Mouse (Mus musculus) adrenal gland, postnatal 4 days (tissue): ENCODE measurements around the gene Heatr1. TPM values are rescaled to one million over a fixed set of nuclear protein-coding genes. Genes with fewer than 3 reads are reported as not detected.

ENCODE experiments used
- DNase-seq, 2 experiments: peaks; one replicate each; pipeline ENCODE4 v3.0.0; 2021 to 2022; ENCODE audit warnings: low spot score in 2 of 2, mixed read lengths in 2 of 2
- long read RNA-seq, 2 experiments: library from polyadenylated mRNA; stranded (forward); transcript quantifications; one replicate each; pipeline ENCODE4 v2.0.0; 2021
- total RNA-seq, 2 experiments: library from RNA; stranded (reverse); gene quantifications; 2 replicates each; pipeline ENCODE4 v1.2.3; 2021

The Heatr1 gene
- total RNA-seq: 10 to 100 TPM; 37.7 to 40.1 TPM
- long read RNA-seq, experiment 1, full-length matches to known transcripts: 2 of 4 reads
- long read RNA-seq, experiment 1, partial matches to known transcripts: 1 of 4 reads
- long read RNA-seq, experiment 1, other reads (novel, unspliced or antisense): 1 of 4 reads
- long read RNA-seq, experiment 2, full-length matches to known transcripts: 2 of 6 reads
- long read RNA-seq, experiment 2, partial matches to known transcripts: 4 of 6 reads
- long read RNA-seq, experiment 2, other reads (novel, unspliced or antisense): 0 of 6 reads

- peak; percentile 70 to 86 for DNase-seq
Observed at GRCm38 (mm10) chr13:12394609-12395505, at the start of gene Heatr1. Gene Heatr1, plus strand, starts transcription at chr13:12395027.

DNA sequence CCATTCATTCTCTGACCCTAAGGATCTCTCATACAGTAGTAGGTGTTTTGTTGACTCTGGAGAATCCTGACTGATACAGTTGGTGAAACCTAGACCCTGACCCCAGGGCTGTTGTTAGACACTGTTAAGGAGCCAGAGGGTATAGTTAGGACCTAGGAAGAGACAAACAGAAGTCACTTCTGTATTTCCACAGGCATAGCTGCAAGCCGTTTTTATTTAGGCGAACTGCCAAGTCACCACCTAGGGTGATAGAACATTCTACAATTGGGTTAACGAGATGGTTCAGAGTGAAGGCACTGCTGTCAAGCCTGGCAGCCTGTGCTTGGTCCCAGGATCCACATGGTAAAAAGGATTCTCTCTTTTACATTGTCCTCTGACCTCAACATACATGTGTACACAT lies 48.0 kb upstream of the Heatr1 start:
- DNase-seq: no peak

DNA sequence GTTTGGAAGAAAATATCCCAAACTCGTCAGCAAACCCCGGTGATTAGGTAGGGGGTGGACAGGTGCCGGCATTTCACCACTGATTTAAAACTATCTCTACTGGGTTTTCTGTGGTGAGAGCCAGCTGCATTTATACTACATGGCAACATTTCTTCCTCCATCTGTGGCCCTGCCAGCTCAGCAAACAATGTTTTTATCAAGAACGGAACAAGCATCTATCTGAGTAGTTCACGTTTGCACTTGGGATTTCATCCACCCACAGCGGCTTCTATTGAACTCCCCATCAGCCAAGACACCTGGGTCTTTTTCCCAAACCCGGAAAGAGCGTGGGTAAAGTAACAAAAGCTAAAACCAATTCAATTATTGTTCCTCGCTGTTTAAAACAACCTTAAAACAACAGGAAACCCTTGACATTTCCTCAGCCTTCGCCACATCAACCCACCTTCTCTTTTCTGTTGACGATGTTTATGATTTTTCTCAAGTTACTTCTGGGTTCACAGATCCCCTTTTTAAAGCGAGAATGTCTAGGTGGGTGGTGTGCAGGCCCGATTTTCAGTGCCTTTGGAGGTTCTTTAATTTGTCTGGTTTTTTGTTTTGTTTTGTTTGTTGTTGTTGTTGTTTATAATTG lies 45.5 kb upstream of the Heatr1 start:
- no peak for DNase-seq

- DNase-seq: no peak
Observed at GRCm38 (mm10) chr13:12356184-12356583, 38.6 kb upstream of the Heatr1 start.

- no peak for DNase-seq
Observed at GRCm38 (mm10) chr13:12357554-12357953, 37.3 kb upstream of the Heatr1 start.

DNA sequence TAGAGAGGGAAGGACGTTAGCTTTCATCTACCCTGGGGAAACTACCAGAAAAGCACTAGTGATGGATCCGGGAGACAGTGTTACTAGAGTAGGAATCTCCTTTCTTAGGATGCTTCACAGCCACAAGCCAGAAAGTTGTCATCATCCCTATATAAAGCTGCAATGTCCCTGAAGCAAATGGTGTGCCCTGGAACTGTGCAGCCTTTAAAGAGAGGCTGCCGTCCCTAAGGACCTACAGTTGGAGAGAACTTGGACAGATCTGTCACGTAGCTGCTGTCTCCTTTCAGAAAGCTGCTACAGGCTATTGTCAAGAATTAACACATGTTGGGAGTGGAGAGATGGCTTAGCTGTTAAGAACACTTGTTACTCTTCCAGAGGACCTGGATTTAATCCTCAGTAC lies 33.3 kb upstream of the Heatr1 start:
- no peak for DNase-seq

GRCm38 (mm10) chr13:12369041-12369621 lies 25.7 kb upstream of the Heatr1 start:
- DNase-seq: no peak

DNA sequence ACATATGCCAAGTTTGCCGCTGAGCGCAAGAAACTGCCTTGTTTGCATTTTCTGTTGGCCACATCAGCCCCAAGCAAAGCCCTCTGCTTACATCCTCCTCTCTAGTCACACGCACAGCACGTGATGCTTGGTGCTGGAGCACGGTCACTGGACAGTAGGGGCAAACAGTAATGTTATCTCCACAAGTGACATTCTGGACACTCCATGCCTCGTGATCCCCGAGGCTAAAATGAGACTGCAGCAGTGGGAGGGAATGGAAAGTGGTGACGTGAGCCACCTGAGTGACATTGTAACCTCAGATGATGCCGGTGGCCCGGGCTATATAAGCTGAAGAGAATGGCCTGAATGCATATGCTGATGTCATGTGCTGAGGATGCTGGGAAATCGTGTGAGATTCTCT lies 24.9 kb upstream of the Heatr1 start:
- no peak for DNase-seq

DNA sequence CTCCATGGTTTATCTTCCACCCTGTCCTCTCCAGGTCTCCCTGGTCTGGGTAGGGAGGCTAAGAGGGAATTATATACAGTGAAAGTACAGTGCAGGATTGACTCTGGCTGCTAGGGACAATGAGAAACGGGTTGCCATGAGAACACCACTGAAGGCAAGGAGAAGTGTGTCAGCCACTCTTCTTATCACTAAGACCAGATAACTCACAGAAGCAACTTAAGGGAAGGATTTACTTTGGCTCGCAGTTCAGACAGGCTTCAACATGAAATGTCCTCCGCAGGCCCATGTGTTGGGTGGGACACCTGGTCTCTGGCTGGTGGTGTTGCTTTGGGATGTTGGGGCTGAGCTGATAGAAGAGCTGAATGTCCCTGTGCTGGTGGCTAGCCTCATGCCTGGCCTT lies 22.1 kb upstream of the Heatr1 start:
- no peak for DNase-seq

DNA sequence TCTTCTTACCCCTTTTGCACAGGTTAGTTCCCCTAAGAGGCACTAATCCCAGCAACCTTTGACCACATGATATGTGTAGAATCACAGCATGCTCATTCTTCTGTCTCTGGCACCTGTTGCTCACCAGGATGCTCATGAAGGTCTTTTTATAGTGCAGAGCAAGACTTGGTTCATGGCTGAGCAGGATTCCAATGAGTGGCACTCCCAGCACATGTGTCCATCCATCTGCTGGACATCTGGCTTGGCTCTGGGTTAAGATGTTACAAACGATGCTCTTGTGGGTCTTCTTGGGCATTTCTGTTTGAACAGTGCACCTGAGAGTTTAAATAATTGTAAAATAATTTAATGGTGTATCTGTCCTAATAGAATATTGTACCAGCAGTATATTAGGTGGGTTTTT lies 18.0 kb upstream of the Heatr1 start:
- DNase-seq: no peak

DNA sequence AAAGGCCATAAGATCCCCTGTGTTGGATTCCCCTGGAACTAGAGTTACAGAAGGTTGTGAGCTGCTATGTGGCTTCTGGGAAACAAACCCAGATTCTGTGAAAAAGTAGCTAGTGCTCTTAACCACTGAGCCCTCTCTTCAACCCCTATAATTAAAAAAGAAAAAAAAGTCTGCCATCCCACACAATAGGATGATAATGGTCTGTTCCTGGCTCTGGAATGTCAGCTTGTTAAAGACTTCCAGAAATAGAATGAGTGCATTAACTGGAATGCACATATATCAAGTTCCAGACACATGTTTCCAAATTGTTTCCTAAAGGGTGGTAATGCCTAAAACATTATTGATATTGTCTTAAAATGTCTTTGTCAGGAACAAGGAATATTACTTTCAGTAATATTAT lies 10.0 kb upstream of the Heatr1 start:
- DNase-seq: no peak

DNA sequence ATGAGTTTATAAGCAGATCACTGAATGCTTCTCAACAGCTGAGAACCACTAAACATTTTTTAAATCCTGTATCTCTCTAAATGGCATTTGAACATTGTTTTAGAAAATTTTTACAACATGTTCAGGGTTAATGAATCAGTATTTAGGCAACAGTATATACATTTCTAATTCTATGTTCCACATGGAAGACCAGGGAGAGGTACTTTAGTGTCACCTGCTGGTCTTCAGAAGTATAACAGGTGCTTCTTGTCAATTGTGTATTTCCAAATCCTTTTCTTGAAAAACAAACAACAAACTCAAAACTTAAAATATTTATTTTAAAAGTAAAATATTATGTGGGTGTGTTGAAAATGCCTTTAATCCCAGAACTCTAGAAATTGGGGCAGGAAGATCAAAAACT lies 8.5 kb upstream of the Heatr1 start:
- DNase-seq: no peak

GRCm38 (mm10) chr13:12395571-12395970 lies 744 bp downstream of the Heatr1 start:
- no peak for DNase-seq

DNA sequence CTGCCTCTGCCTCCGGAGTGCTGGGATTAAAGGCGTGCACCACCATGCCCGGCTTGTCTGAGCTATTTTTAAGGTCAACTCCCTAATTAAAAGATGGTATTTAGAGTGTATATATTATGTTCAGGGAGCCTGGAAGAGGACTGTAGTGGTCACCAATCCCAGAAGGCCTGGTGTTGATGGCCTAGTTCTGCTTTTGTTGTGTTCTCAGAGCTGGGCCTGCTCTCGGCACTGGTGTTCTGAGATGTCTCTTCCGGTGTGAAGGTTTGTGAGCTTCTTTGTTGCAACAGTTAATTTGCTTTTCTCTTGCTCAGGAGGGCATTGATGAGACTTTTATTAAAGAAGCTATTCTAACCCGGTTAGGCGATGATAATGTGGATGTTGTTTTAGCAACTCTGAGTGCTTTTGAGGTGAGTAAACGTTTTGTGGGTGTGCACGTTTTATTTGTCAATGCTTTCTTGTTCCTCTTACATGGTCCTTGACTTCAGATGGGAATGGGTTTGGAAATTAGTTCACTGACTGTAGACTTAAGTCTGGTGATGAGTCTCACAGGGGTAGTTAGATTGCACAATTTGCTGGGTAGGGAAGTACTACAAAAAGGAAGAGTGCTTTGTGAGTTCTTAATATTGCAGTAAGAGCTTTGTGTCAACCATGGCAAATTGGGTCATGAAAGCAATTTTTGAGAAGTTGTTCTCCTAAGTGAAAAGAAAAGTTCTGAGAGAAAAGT lies 13.7 kb downstream of the Heatr1 start:
- DNase-seq: no peak

DNA sequence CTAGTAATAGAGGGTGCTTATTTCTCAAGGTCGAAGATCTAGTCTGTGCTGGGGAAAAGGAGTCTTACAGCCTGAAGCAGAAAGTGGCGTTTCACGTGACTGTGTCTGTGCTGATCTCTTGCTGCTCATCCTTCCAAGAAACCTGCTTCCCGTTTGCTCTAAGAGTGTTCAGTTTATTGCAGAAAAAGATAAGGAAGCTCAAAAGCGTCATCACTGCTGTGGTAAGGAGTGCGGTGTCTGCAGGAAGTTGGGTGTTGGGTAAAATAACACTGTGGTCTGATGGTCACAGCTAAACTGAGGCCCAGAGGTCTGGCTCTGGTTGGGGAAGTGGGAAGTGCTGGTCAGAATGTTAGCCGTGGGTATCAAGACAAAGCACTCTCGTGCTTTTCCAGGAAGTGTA lies 17.2 kb downstream of the Heatr1 start:
- no peak for DNase-seq

- DNase-seq: no peak
Observed at GRCm38 (mm10) chr13:12420596-12420995, 25.8 kb downstream of the Heatr1 start.

DNA sequence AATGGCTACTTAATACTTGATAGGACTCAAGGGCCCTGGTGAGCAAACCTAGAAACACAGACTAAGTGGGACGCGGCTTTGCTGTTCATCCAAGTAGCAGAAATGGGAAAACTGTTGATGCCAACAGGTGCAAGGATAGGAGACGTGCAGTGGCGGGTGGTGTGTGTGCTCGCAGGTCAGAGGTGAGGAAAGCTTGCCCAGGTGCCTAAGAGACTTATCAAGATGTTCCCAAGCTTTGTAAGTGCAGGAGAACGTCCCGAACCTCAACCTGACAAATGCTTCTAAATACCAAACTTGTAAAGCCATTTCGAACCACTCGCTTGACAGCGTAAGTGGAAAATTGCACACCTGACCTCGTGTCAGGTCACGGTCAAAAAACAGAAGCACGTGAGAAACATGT lies 33.7 kb downstream of the Heatr1 start:
- no peak for DNase-seq

DNA sequence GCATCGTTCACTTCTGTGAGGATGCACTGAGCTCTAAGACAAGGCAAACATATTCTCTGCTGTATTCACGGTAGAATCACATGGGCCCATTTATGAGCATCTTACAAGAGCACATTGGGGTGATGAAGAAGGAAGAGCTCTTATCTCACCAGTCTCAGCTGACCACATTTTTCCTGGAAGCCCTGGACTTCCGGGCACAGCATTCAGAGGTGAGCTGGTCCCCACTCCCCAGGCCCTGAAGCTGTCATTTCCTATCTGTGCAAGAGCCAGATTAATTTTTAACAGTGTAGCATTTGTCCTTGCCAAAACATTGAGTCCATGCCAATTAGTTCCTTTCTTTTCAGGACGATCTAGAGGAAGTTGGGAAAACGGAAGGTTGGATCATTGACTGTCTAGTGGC lies 39.0 kb downstream of the Heatr1 start:
- DNase-seq: no peak

DNA sequence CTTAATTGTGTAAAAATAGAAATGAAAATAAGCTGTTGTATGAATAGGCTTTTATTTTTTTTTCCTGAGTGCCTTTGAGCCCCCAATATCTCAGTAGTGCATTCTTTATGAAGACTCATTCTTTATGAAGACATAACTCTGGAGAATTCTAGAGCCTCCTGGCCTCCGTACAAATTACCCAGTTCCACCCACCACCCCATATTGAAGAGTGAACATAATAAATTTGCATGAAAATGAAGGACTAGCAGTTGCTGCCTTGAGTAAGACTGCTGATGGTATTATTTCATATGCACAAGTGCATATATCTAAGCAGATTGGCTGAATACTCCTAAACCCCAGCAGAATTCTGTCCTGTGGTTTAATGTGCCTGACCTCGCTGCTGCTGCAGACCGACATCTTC lies 44.8 kb downstream of the Heatr1 start:
- no peak for DNase-seq

GRCm38 (mm10) chr13:12440813-12441212 lies 46.0 kb downstream of the Heatr1 start:
- no peak for DNase-seq

- no peak for DNase-seq
Observed at GRCm38 (mm10) chr13:12442008-12442587, 47.3 kb downstream of the Heatr1 start.
